Mouse (Mus musculus): ENCODE measurements around the gene Lrig1.

- no peak for TF ChIP-seq CTCF (conservative IDR thresholded peaks at IDR 0.05; ENCODE audit: low read length)
- no peak for TF ChIP-seq NANOG (IDR thresholded peaks at IDR 0.05; ENCODE audit: borderline replicate concordance, low read length)
- TF ChIP-seq POU5F1 (IDR thresholded peaks at IDR 0.05; ENCODE audit: borderline replicate concordance, low read length) = no peak
Observed at GRCm38 (mm10) chr6:94684844-94685557, 15.0 kb downstream of the Lrig1 start.
